Mouse (Mus musculus): ENCODE results near the gene Ptbp1. TPM values are rescaled to one million over a fixed set of nuclear protein-coding genes. Genes with fewer than 3 reads are reported as not detected.

Gene Ptbp1
- total and polyA plus RNA-seq, 3 experiments = 43.9 to 51.8 (median 47.5) TPM

DNA sequence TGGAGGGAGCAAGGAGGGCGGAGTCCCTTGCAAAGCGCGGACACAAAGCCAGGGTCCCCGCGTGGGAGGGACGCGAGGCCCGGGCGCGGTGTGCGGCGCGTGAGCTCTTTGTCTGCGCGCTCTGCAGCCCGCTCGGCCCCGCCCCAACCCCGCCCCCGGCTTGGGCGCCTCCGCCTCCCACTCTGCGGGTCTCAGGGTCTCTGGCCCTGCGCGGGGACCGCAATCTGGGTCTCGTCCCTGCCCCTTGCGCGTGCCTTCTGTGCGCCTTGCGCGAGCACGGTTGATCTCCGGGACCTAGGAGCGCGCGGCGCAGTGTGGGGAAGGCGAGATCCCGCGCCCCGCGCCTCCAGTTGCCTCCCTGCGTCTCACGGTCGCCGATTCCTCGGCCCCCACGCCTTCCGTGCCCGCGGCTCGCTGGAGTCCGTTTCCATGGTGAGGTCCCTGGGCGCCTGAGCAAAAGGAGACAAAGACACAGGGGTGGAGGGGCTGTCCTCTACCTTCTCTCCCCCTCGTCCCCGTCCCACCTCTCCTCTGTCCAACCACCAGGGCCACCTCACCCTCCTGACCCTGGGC is 20.1 kb downstream of the Ptbp1 start, which contains the start of the genes Prtn3 and Plppr3:
TSS of gene Prtn3 (plus strand) at position 187 of the 573 bp plus-strand sequence.
TSS of gene Plppr3 (minus strand) at position 345 of the 573 bp plus-strand sequence.
- Histone ChIP-seq H3K4me3 (peak within 1 kb of the TSS; percentile 52), H3K79me2 (replicated peaks; ENCODE audit: control insufficient read depth, insufficient read depth, low read length) (no peaks in the 10 kb centered on the region), H3K4me1 (ENCODE audit: control insufficient read depth, insufficient read depth, low read length) (peaks cover 7% of the 10 kb centered on the region), H3K27me3 (ENCODE audit: control insufficient read depth, insufficient read depth, low read length) (peaks cover 4% of the 10 kb centered on the region; the same call in 1 of the 2 replicates), H3K9ac (ENCODE audit: low read depth, low read length) (peak within 1 kb of the TSS; percentile 69), H3K27ac (no peak within 1 kb of the TSS), H3K36me3 (ENCODE audit: control insufficient read depth, insufficient read depth, low read length) (no peaks in the 10 kb centered on the region)
- DNase-seq = peak; percentile 27 to 43
- no peak for TF ChIP-seq CTCF (IDR thresholded peaks at IDR 0.05)
- no peak for TF ChIP-seq EP300 (IDR thresholded peaks at IDR 0.05; ENCODE audit: insufficient read depth, low read depth, low read length)
- TF ChIP-seq POLR2A (IDR thresholded peaks at IDR 0.05; ENCODE audit: insufficient read depth, low read depth, low read length) = no peak
- under 1% methylated on average over 57 of the region's 57 CpGs for WGBS
- intact Hi-C loops (cut with DNase I) = no loop called here

DNA sequence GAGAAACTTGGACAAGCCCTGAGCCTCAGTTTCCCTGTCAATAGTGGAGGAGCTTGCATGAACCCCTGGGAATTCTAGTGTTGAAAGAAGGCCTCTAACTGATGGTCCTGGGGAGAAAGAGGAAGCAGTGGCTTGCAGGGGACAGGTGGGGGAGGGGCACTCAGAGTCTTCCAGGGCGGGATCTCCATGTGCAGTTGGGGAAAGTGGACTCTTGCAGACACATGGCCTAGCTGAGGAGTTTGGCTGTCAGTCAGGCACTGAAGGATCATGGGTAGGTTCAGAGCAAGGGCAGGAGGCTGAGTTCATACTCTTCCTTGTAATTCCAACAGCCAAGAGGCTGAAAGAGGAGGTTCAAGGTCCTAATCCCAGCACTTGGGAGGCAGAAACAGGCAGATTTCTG is 22.9 kb downstream of the Ptbp1 start:
- no peak for DNase-seq
- intact Hi-C loops (cut with DNase I) = no loop called here
- H3K36me3 ChIP-seq (ENCODE audit: control insufficient read depth, insufficient read depth, low read length) = no peaks in the 10 kb centered on the region
- WGBS = 61% methylated on average over 1 of the region's 1 CpGs
- peaks cover 7% of the 10 kb centered on the region for H3K4me1 ChIP-seq (ENCODE audit: control insufficient read depth, insufficient read depth, low read length)
- no peak overlapping the region for H3K9ac ChIP-seq (ENCODE audit: low read depth, low read length)
- no peak overlapping the region for H3K27ac ChIP-seq
- H3K27me3 ChIP-seq (ENCODE audit: control insufficient read depth, insufficient read depth, low read length) = peaks cover 4% of the 10 kb centered on the region; the same call in 1 of the 2 replicates
- TF ChIP-seq POLR2A (IDR thresholded peaks at IDR 0.05; ENCODE audit: insufficient read depth, low read depth, low read length) = no peak
- TF ChIP-seq EP300 (IDR thresholded peaks at IDR 0.05; ENCODE audit: insufficient read depth, low read depth, low read length) = no peak
- TF ChIP-seq CTCF (IDR thresholded peaks at IDR 0.05) = no peak
- no peaks in the 10 kb centered on the region for H3K79me2 ChIP-seq (replicated peaks; ENCODE audit: control insufficient read depth, insufficient read depth, low read length)
- no peak overlapping the region for H3K4me3 ChIP-seq

DNA sequence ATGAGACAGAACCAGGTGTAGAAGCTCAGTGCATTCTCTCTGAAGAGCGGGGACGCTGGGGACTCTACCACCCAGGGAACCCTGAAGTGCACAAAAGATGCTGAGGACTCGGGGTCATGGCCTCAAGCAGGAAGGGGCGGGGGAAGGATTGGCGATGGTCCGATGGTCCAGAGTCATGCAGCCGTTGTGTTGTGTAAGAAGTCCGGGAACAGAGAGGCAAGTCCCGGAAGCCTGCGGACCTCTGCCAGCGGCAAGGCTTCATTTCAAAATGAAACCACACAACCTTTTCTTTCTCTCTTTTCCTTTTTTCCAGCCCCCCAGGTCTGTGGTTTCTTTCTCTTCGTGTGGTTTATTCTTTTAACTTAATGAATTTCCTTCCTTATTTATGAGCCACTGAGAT is 23.5 kb downstream of the Ptbp1 start:
- Histone ChIP-seq H3K9ac (ENCODE audit: low read depth, low read length) (no peak overlapping the region), H3K79me2 (replicated peaks; ENCODE audit: control insufficient read depth, insufficient read depth, low read length) (no peaks in the 10 kb centered on the region), H3K27ac (peak overlapping the region; percentile 26; the same call in 1 of the 2 replicates), H3K27me3 (ENCODE audit: control insufficient read depth, insufficient read depth, low read length) (peaks cover 4% of the 10 kb centered on the region; the same call in 1 of the 2 replicates), H3K4me3 (no peak overlapping the region), H3K4me1 (ENCODE audit: control insufficient read depth, insufficient read depth, low read length) (peaks cover 7% of the 10 kb centered on the region), H3K36me3 (ENCODE audit: control insufficient read depth, insufficient read depth, low read length) (no peaks in the 10 kb centered on the region)
- no peak for TF ChIP-seq POLR2A (IDR thresholded peaks at IDR 0.05; ENCODE audit: insufficient read depth, low read depth, low read length)
- 0 out of 2 replicates have a peak, but pooled peaks have one; percentile 39 for TF ChIP-seq EP300 (IDR thresholded peaks at IDR 0.05; ENCODE audit: insufficient read depth, low read depth, low read length)
- WGBS = 32% methylated on average over 12 of the region's 12 CpGs
- intact Hi-C loops (cut with DNase I) = no loop called here
- DNase-seq = peak; percentile 61 to 74

DNA sequence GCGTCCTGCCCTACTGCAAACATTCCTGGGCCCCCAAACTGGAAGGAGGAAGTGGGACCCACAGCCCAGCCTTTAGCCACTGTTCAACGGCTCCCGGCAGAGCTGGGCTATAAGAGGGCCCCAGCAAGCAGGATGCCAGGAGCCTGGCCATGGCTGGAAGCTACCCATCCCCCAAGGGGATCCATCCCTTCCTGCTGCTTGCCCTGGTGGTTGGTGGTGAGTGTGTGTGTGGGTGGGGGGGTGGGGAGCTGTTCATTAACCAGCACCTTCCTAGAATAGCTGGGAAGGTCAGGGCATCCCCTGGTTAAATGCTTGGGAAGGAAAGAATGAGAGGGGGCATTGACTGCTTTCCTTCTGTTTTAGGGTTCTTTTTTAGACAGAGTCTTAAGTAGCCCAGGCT is 25.3 kb downstream of the Ptbp1 start:
- intact Hi-C loops (cut with DNase I) = no loop called here
- no peak for TF ChIP-seq EP300 (IDR thresholded peaks at IDR 0.05; ENCODE audit: insufficient read depth, low read depth, low read length)
- no peak overlapping the region for H3K4me3 ChIP-seq
- no peak for DNase-seq
- H3K27me3 ChIP-seq (ENCODE audit: control insufficient read depth, insufficient read depth, low read length) = 0 out of 2 replicates have a peak, but pooled peaks cover 1% of the 10 kb centered on the region
- peaks cover 6% of the 10 kb centered on the region for H3K4me1 ChIP-seq (ENCODE audit: control insufficient read depth, insufficient read depth, low read length)
- no peaks in the 10 kb centered on the region for H3K36me3 ChIP-seq (ENCODE audit: control insufficient read depth, insufficient read depth, low read length)
- H3K79me2 ChIP-seq (replicated peaks; ENCODE audit: control insufficient read depth, insufficient read depth, low read length) = no peaks in the 10 kb centered on the region
- no peak overlapping the region for H3K27ac ChIP-seq
- H3K9ac ChIP-seq (ENCODE audit: low read depth, low read length) = no peak overlapping the region
- WGBS = 45% methylated on average over 3 of the region's 3 CpGs

DNA sequence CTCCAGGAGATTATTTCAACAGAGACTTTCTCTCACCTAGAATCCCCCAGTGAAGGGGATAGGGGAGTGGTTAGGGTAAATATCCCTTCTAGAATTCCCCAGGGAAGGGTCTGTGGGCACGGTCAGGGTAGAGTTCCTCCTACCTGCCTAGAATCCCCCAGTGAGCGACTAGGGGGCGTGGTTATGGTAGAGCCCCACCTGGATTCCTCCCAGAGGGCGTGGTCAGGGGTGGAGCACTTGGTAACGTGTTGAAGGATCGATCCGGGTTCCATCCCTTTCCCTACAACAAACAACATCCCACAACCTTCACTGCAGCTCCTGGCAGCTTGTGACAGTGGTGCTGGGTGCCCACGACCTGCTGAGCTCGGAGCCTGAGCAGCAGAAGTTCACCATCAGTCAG is 26.5 kb downstream of the Ptbp1 start:
- H3K27me3 ChIP-seq (ENCODE audit: control insufficient read depth, insufficient read depth, low read length) = no peaks in the 10 kb centered on the region
- no peak for DNase-seq
- TF ChIP-seq POLR2A (IDR thresholded peaks at IDR 0.05; ENCODE audit: insufficient read depth, low read depth, low read length) = no peak
- no peak for TF ChIP-seq EP300 (IDR thresholded peaks at IDR 0.05; ENCODE audit: insufficient read depth, low read depth, low read length)
- no peak for TF ChIP-seq CTCF (IDR thresholded peaks at IDR 0.05)
- H3K27ac ChIP-seq = no peak overlapping the region
- H3K4me3 ChIP-seq = no peak overlapping the region
- no peaks in the 10 kb centered on the region for H3K79me2 ChIP-seq (replicated peaks; ENCODE audit: control insufficient read depth, insufficient read depth, low read length)
- H3K36me3 ChIP-seq (ENCODE audit: control insufficient read depth, insufficient read depth, low read length) = no peaks in the 10 kb centered on the region
- H3K4me1 ChIP-seq (ENCODE audit: control insufficient read depth, insufficient read depth, low read length) = peaks cover 6% of the 10 kb centered on the region
- no peak overlapping the region for H3K9ac ChIP-seq (ENCODE audit: low read depth, low read length)
- 45% methylated on average over 9 of the region's 9 CpGs for WGBS
- intact Hi-C loops (cut with DNase I) = loop anchor here (5.0 kb wide), 1 partner anchor 48 kb away; no protein-coding TSS in a partner anchor

DNA sequence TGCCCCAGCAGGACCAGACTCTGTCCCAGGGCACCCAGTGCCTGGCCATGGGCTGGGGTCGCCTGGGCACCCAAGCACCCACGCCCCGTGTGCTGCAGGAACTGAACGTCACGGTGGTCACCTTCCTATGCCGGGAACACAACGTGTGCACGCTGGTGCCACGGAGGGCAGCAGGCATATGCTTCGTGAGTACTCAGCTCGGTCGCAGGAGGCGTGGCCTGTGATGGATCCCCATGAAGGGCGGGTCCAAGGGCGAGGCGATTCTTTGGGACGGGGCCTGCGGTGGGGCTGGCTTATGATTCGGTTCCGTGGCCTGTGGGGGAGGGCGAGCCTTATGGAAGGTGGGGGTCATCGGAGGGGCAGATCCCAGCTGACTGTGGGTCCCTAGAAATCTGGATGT is 27.8 kb downstream of the Ptbp1 start:
- Histone ChIP-seq H3K36me3 (ENCODE audit: control insufficient read depth, insufficient read depth, low read length) (no peaks in the 10 kb centered on the region), H3K79me2 (replicated peaks; ENCODE audit: control insufficient read depth, insufficient read depth, low read length) (no peaks in the 10 kb centered on the region), H3K4me3 (no peak overlapping the region), H3K4me1 (ENCODE audit: control insufficient read depth, insufficient read depth, low read length) (peaks cover 6% of the 10 kb centered on the region), H3K27me3 (ENCODE audit: control insufficient read depth, insufficient read depth, low read length) (no peaks in the 10 kb centered on the region), H3K27ac (no peak overlapping the region), H3K9ac (ENCODE audit: low read depth, low read length) (0 out of 2 replicates have a peak overlapping the region, but pooled peaks have one; percentile 16)
- no peak for TF ChIP-seq POLR2A (IDR thresholded peaks at IDR 0.05; ENCODE audit: insufficient read depth, low read depth, low read length)
- no peak for TF ChIP-seq CTCF (IDR thresholded peaks at IDR 0.05)
- TF ChIP-seq EP300 (IDR thresholded peaks at IDR 0.05; ENCODE audit: insufficient read depth, low read depth, low read length) = no peak
- DNase-seq = no peak
- 12% methylated on average over 22 of the region's 22 CpGs for WGBS
- intact Hi-C loops (cut with DNase I) = loop anchor here (2.0 to 5.0 kb wide), 2 partner anchors 25 to 50 kb away; no protein-coding TSS in a partner anchor

Data from heart, adult 2 months (tissue).